ENCODE assay signal across 8 mouse cellular contexts in the genomic region with DNA sequence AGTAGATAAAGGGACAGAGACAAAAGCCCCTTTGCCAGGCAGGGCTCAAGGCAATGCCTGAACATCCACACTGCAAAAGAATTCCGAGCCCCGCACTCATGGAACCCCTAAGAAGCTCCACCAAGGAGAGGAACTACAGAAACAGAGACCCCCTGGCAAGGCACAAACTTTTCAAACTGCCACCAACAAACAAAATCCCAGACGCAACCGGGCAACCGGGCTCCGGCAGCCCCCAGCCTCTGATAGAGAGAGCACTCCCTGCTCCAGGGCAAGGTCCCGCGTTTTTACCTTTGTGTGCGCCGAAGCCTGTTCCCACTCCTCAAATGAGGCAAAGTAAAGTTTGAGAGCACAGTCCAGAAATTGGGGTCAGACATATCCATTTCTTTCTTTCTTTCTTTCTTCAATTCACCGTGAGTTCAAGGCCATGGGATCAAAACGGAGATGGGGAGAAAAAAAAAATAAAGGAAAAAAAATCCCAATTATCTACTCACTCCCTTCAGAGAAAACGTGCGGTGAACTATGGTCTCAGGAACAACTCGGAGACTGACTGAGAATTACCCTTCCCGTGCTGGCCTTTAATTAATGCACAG.
A peak's percentile ranks its signal among the peaks of the same experiment; 100 is the strongest.
DNase-seq lines count a peak whose midpoint lies in the region; ATAC-seq lines count a peak whose summit lies in the region.

No protein-coding gene starts in this region.

- H3K36me3 ChIP-seq in embryonic facial prominence, embryonic 15.5 days, result no peaks in the 10 kb centered on the region
- H3K36me3 ChIP-seq in intestine, embryonic 14.5 days (ENCODE audit: control insufficient read depth, insufficient read depth, low read length), result no peaks in the 10 kb centered on the region
- H3K36me3 ChIP-seq in midbrain, embryonic 16.5 days (ENCODE audit: control insufficient read depth, insufficient read depth, low read length), result no peaks in the 10 kb centered on the region

- peaks cover 34% of the 10 kb centered on the region for H3K4me1 ChIP-seq in embryonic facial prominence, embryonic 15.5 days
- H3K4me1 ChIP-seq in intestine, embryonic 14.5 days (replicated peaks; ENCODE audit: control insufficient read depth, insufficient read depth, low read length), result peaks cover 13% of the 10 kb centered on the region; the same call in 1 of the 2 replicates
- peaks cover 6% of the 10 kb centered on the region for H3K4me1 ChIP-seq in midbrain, embryonic 16.5 days (ENCODE audit: control insufficient read depth, insufficient read depth, low read length)

- peak; percentile 13 to 17 for DNase-seq in cerebellum, postnatal 10 days
- no peak for DNase-seq in cerebellum, adult 8-10 months
- DNase-seq in 3134 (ENCODE audit: extremely low read depth, insufficient read length, low spot score), result peak; percentile 15
- DNase-seq in intestine, embryonic 14.5 days (ENCODE audit: low spot score), result peak; percentile 79
- no peak for DNase-seq in left cerebral cortex, postnatal 25 days (ENCODE audit: low spot score in 2 of 2)

- intact Hi-C loops in left cerebral cortex, postnatal 25 days (cut with DNase I), result loop anchor here (5.0 kb wide), 1 partner anchor 93 kb away; no protein-coding TSS in a partner anchor

- no peak for ATAC-seq in embryonic facial prominence, embryonic 15.5 days (ENCODE audit: insufficient number of reproducible peaks, low FRiP score, low TSS enrichment, low read depth)
- no peak for ATAC-seq in intestine, embryonic 14.5 days (replicated peaks; ENCODE audit: low FRiP score, low TSS enrichment, low read depth)
- no peak for ATAC-seq in midbrain, embryonic 16.5 days
- ATAC-seq in monocyte, adult 5-6 weeks (replicated peaks; ENCODE audit: insufficient number of reproducible peaks, low FRiP score, low TSS enrichment, poor library complexity, severe bottlenecking), result no peak

- H3K9me3 ChIP-seq in embryonic facial prominence, embryonic 15.5 days (replicated peaks), result no peaks in the 10 kb centered on the region
- H3K9me3 ChIP-seq in intestine, embryonic 14.5 days (ENCODE audit: control insufficient read depth, low read length), result peaks cover 3% of the 10 kb centered on the region
- no peaks in the 10 kb centered on the region for H3K9me3 ChIP-seq in midbrain, embryonic 16.5 days (replicated peaks; ENCODE audit: control insufficient read depth, low read length, poor library complexity, severe bottlenecking)

- peak overlapping the region; percentile 60 for H3K4me3 ChIP-seq in embryonic facial prominence, embryonic 15.5 days (replicated peaks)
- peak overlapping the region; percentile 61 for H3K4me3 ChIP-seq in intestine, embryonic 14.5 days (ENCODE audit: low read depth, low read length)
- H3K4me3 ChIP-seq in midbrain, embryonic 16.5 days (ENCODE audit: low read depth, low read length), result peak overlapping the region; percentile 41

- H3K27me3 ChIP-seq in embryonic facial prominence, embryonic 15.5 days, result no peaks in the 10 kb centered on the region
- no peaks in the 10 kb centered on the region for H3K27me3 ChIP-seq in intestine, embryonic 14.5 days (replicated peaks; ENCODE audit: control insufficient read depth, insufficient read depth, low read length)
- no peaks in the 10 kb centered on the region for H3K27me3 ChIP-seq in midbrain, embryonic 16.5 days (ENCODE audit: control insufficient read depth, insufficient read depth, low read depth, low read length)

- peak overlapping the region; percentile 88 for H3K27ac ChIP-seq in embryonic facial prominence, embryonic 15.5 days (replicated peaks)
- peak overlapping the region; percentile 91 for H3K27ac ChIP-seq in intestine, embryonic 14.5 days (ENCODE audit: low read depth)
- H3K27ac ChIP-seq in midbrain, embryonic 16.5 days (ENCODE audit: low read length), result peak overlapping the region; percentile 80

- H3K4me2 ChIP-seq in embryonic facial prominence, embryonic 15.5 days (replicated peaks), result peak overlapping the region; percentile 69
- peak overlapping the region; percentile 71 for H3K4me2 ChIP-seq in intestine, embryonic 14.5 days (ENCODE audit: low read length)
- H3K4me2 ChIP-seq in midbrain, embryonic 16.5 days (ENCODE audit: low read length), result peak overlapping the region; percentile 57

- peak overlapping the region; percentile 48 for H3K9ac ChIP-seq in embryonic facial prominence, embryonic 15.5 days
- peak overlapping the region; percentile 78 for H3K9ac ChIP-seq in intestine, embryonic 14.5 days (ENCODE audit: low read length)
- H3K9ac ChIP-seq in midbrain, embryonic 16.5 days (ENCODE audit: low read depth, low read length), result peak overlapping the region; percentile 47

- WGBS in embryonic facial prominence, embryonic 15.5 days, result under 1% methylated on average over 16 of the region's 16 CpGs
- 1% methylated on average over 16 of the region's 16 CpGs for WGBS in intestine, embryonic 14.5 days
- WGBS in midbrain, embryonic 16.5 days, result under 1% methylated on average over 16 of the region's 16 CpGs

Comparison
In these comparisons a context has a peak if more than half of its experiments do, and no peak if none do; other contexts are left out.
1. DNase-seq: peak in cerebellum, postnatal 10 days (2 of 2), 3134 (single experiment) and intestine, embryonic 14.5 days (single experiment); none in cerebellum, adult 8-10 months (single experiment) and left cerebral cortex, postnatal 25 days (0 of 2).
2. Peak in every context shown above with its lines, with median percentiles within 50 percentile points of each other: H3K27ac ChIP-seq, H3K4me2 ChIP-seq, H3K4me3 ChIP-seq and H3K9ac ChIP-seq.